Mouse (Mus musculus) right cerebral cortex, adult 2 months (tissue): Measurements from ENCODE around the gene Fgfr2.

Experiments used
- DNase-seq, 2 experiments: peaks; one replicate each; pipeline ENCODE4 v3.0.0; 2021 to 2022; ENCODE audit warnings: low spot score in 2 of 2

The Fgfr2 gene

GRCm38 (mm10) chr7:132823832-132824231 lies 299.3 kb downstream of the Fgfr2 start:
- DNase-seq: no peak

GRCm38 (mm10) chr7:132820692-132821091 lies 302.5 kb downstream of the Fgfr2 start:
- DNase-seq: no peak

GRCm38 (mm10) chr7:132817056-132817455 lies 306.1 kb downstream of the Fgfr2 start:
- no peak for DNase-seq

- DNase-seq: no peak
Observed at GRCm38 (mm10) chr7:132816528-132816927, 306.6 kb downstream of the Fgfr2 start.

- DNase-seq: peak in 1 of 2 experiments; percentile 3
Observed at GRCm38 (mm10) chr7:132815081-132815480, 308.1 kb downstream of the Fgfr2 start.

GRCm38 (mm10) chr7:132814089-132814450 lies 309.1 kb downstream of the Fgfr2 start:
- DNase-seq: no peak

GRCm38 (mm10) chr7:132813416-132814088 lies 309.6 kb downstream of the Fgfr2 start, which contains the start of gene Fam53b:
TSS of gene Fam53b (minus strand) at chr7:132813886.
- peak; percentile 64 to 71 for DNase-seq

- DNase-seq: peak in 1 of 2 experiments; percentile 48
Observed at GRCm38 (mm10) chr7:132812619-132813415, 310.3 kb downstream of the Fgfr2 start.

- DNase-seq: peak in 1 of 2 experiments; percentile 56
Observed at GRCm38 (mm10) chr7:132811716-132812618, 311.2 kb downstream of the Fgfr2 start.

- DNase-seq: peak; percentile 91 to 96
Observed at GRCm38 (mm10) chr7:132810879-132811278, 312.3 kb downstream of the Fgfr2 start.

- DNase-seq: peak; percentile 64 to 70
Observed at GRCm38 (mm10) chr7:132810368-132810767, 312.8 kb downstream of the Fgfr2 start.

GRCm38 (mm10) chr7:132809721-132810120 lies 313.4 kb downstream of the Fgfr2 start:
- no peak for DNase-seq

- DNase-seq: peak in 1 of 2 experiments; percentile 35
Observed at GRCm38 (mm10) chr7:132808841-132809682, 314.1 kb downstream of the Fgfr2 start.

GRCm38 (mm10) chr7:132808051-132808796 lies 314.9 kb downstream of the Fgfr2 start:
- DNase-seq: peak in 1 of 2 experiments; percentile 5

- DNase-seq: peak in 1 of 2 experiments; percentile 52
Observed at GRCm38 (mm10) chr7:132806926-132807857, 316.0 kb downstream of the Fgfr2 start.

GRCm38 (mm10) chr7:132806286-132806685 lies 316.9 kb downstream of the Fgfr2 start:
- no peak for DNase-seq

- DNase-seq: no peak
Observed at GRCm38 (mm10) chr7:132804951-132805350, 318.2 kb downstream of the Fgfr2 start.

- DNase-seq: no peak
Observed at GRCm38 (mm10) chr7:132804461-132804860, 318.7 kb downstream of the Fgfr2 start.

GRCm38 (mm10) chr7:132803962-132804361 lies 319.2 kb downstream of the Fgfr2 start:
- DNase-seq: no peak
